Mouse (Mus musculus) MEL (cell line): ENCODE measurements around the gene Ubp1.

Source experiments
- BHLHE40 ChIP-seq: IDR thresholded peaks from 2 replicates; pipeline ENCODE4 v1.6.1; 2012; ENCODE audit warnings: low read depth, mild to moderate bottlenecking, inconsistent platforms, low read length, improper control_type of control experiment, borderline replicate concordance
- CTCF ChIP-seq, 3 experiments: IDR thresholded peaks in 2 of 3; conservative IDR thresholded peaks in 1 of 3; 2 replicates each; pipeline ENCODE4 v1.5.1; 2011 to 2012; ENCODE audit warnings: low read length in 3 of 3, low read depth in 2 of 3, mild to moderate bottlenecking in 2 of 3, improper control_type of control experiment in 1 of 3, inconsistent platforms in 1 of 3, mixed read lengths in 1 of 3, moderate library complexity in 1 of 3; ENCODE audit not compliant: control insufficient read depth in 1 of 3, insufficient read depth in 1 of 3, poor library complexity in 1 of 3, severe bottlenecking in 1 of 3
- ELF1 ChIP-seq: IDR thresholded peaks from 2 replicates; pipeline ENCODE4 v1.6.1; 2014; ENCODE audit warnings: low read depth, mild to moderate bottlenecking, inconsistent platforms, low read length, improper control_type of control experiment, moderate library complexity
- ETS1 ChIP-seq: IDR thresholded peaks from 2 replicates; pipeline ENCODE4 v1.6.1; 2012; ENCODE audit warnings: low read depth, mild to moderate bottlenecking, inconsistent platforms, low read length, improper control_type of control experiment, moderate library complexity
- GATA1 ChIP-seq: IDR thresholded peaks from 2 replicates; pipeline ENCODE4 v1.6.1; 2011; ENCODE audit warnings: low read depth, low read length, improper control_type of control experiment
- HCFC1 ChIP-seq: IDR thresholded peaks from 2 replicates; pipeline ENCODE4 v1.6.1; 2012; ENCODE audit warnings: low read depth, mild to moderate bottlenecking, inconsistent platforms, low read length, improper control_type of control experiment, moderate library complexity
- MAX ChIP-seq: IDR thresholded peaks from 2 replicates; pipeline ENCODE4 v1.6.1; 2011; ENCODE audit warnings: low read length, improper control_type of control experiment
- MAZ ChIP-seq: IDR thresholded peaks from 2 replicates; pipeline ENCODE4 v1.6.1; 2012; ENCODE audit warnings: low read depth, mild to moderate bottlenecking, inconsistent platforms, low read length, improper control_type of control experiment
- POLR2A ChIP-seq, 2 experiments: IDR thresholded peaks; 2 replicates each; pipeline ENCODE4 v1.6.1; 2011 to 2012; ENCODE audit warnings: low read length in 2 of 2, mild to moderate bottlenecking in 2 of 2, control low read depth in 1 of 2, improper control_type of control experiment in 1 of 2, low read depth in 1 of 2, moderate library complexity in 1 of 2; ENCODE audit not compliant: control insufficient read depth in 1 of 2, insufficient read depth in 1 of 2, poor library complexity in 1 of 2
- RCOR1 ChIP-seq: IDR thresholded peaks from 2 replicates; pipeline ENCODE4 v1.6.1; 2012; ENCODE audit warnings: low read depth, mild to moderate bottlenecking, inconsistent platforms, low read length, improper control_type of control experiment
- TAL1 ChIP-seq: IDR thresholded peaks from 2 replicates; pipeline ENCODE4 v1.6.1; 2012; ENCODE audit warnings: mild to moderate bottlenecking, inconsistent platforms, low read length, moderate library complexity, mixed read lengths
- USF1 ChIP-seq: IDR thresholded peaks from 2 replicates; pipeline ENCODE4 v1.6.1; 2014; ENCODE audit warnings: low read depth, mild to moderate bottlenecking, inconsistent platforms, low read length, improper control_type of control experiment, moderate library complexity
- ZC3H11A ChIP-seq: IDR thresholded peaks from 2 replicates; pipeline ENCODE4 v1.6.1; 2012; ENCODE audit warnings: low read depth, mild to moderate bottlenecking, inconsistent platforms, low read length, improper control_type of control experiment

DNA sequence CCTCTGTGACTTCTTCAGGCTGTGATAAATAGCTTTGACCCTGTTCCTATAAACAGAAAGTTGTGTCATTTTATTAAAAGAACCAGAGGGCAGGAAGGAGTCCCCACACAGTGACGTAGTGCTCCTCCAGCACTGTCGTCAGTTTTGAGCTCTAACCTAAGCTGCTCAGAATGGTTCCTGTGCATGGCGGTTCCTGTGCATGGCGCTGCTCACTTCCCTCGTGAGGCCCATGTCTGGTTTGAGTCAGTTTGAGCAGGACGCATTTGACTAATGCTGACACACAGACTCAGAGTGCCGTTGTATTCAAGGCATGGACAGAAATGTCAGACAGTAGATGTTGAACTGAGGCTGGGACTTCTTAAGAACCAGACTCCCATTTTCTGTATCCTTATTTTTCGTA is 40.9 kb downstream of the Ubp1 start:
- TF ChIP-seq CTCF (IDR thresholded peaks at IDR 0.05 in 2 of 3, conservative IDR thresholded peaks at IDR 0.05 in 1 of 3; ENCODE audit: control insufficient read depth in 1 of 3, insufficient read depth in 1 of 3, low read depth in 2 of 3, low read length in 3 of 3, poor library complexity in 1 of 3, severe bottlenecking in 1 of 3) (no peak), POLR2A (IDR thresholded peaks at IDR 0.05; ENCODE audit: control insufficient read depth in 1 of 2, insufficient read depth in 1 of 2, low read depth in 1 of 2, low read length in 2 of 2, poor library complexity in 1 of 2) (no peak), USF1 (no peak), MAX (no peak), RCOR1 (no peak), ELF1 (no peak), BHLHE40 (no peak), MAZ (no peak), GATA1 (no peak), ETS1 (no peak), TAL1 (no peak), ZC3H11A (no peak), HCFC1 (no peak)
